Mouse (Mus musculus): ENCODE results near the gene Zbtb7b.

DNA sequence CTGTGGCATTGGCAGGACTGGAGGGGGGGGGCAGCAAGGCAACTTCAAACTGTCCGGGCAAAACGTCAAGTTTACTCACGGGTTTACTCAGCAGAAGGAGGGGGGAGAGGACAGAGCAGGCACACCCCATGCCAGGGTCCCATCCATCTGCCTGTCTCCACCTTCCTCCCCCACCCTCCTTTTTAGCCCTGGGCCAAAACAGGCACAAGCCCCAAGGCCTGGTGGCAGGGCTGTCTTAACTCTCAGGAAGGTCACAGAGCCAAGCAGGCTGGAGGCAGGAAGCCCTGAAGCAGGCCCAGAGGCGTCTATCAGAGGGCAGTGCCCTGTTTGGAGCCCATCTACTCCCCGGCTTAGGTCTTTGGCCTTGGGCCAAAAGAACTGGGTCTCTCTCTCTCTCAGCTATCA, 4.5 kb downstream of the Zbtb7b start:
- TF ChIP-seq POLR2A (IDR thresholded peaks at IDR 0.05; ENCODE audit: insufficient read depth, low read length) (no peak), CTCF (IDR thresholded peaks at IDR 0.05; ENCODE audit: low read depth, low read length) (no peak), EP300 (IDR thresholded peaks at IDR 0.05; ENCODE audit: insufficient read depth, low read depth, low read length) (no peak)
